Mouse (Mus musculus) lung, postnatal 36 days (tissue): ENCODE results near the gene E4f1.
A peak's percentile ranks its signal among the peaks of the same experiment; 100 is the strongest.

Experiments used
- DNase-seq: peaks from one replicate; pipeline ENCODE4 v3.0.0; 2022; ENCODE audit warnings: mixed read lengths

Gene E4f1

DNA sequence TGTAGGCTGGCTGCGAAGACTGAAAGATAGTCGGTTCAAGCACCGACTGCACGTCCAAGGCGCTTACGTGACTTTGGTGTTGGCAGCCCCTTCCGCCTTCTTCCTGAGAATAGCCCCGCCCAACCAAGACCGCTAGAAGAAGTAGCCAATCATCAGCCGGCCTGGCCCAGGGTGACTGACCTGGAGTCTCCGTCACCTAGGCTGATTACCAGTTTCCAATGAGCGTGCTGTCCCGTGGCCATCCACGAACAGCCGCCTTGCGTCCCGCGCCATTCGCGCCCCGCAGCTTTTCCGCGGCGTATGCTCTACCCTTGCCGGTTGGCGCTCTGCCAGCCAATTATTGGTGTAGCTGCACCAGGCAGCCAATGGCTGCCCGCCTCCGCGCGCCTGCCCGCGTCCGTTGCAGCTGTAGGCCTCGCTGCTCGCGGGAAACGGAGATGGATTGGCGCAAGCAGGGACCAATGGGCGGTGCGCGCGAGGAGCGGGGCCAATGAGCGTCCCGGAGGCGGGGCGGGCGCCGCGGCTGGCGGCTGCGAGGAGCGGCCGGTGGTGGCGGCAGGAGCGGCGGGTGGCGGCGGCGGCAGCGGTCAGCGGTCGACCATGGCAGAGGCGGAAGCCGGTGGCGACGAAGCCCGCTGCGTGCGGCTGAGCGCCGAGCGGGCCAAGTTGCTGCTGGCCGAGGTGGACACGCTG is at the start of gene E4f1, which contains the start of gene Pgp:
E4f1 (minus strand) TSS at position 404 of the 693 bp plus-strand sequence.
Pgp (plus strand) TSS at position 483 of the 693 bp plus-strand sequence.
- DNase-seq: peak; percentile 99

DNA sequence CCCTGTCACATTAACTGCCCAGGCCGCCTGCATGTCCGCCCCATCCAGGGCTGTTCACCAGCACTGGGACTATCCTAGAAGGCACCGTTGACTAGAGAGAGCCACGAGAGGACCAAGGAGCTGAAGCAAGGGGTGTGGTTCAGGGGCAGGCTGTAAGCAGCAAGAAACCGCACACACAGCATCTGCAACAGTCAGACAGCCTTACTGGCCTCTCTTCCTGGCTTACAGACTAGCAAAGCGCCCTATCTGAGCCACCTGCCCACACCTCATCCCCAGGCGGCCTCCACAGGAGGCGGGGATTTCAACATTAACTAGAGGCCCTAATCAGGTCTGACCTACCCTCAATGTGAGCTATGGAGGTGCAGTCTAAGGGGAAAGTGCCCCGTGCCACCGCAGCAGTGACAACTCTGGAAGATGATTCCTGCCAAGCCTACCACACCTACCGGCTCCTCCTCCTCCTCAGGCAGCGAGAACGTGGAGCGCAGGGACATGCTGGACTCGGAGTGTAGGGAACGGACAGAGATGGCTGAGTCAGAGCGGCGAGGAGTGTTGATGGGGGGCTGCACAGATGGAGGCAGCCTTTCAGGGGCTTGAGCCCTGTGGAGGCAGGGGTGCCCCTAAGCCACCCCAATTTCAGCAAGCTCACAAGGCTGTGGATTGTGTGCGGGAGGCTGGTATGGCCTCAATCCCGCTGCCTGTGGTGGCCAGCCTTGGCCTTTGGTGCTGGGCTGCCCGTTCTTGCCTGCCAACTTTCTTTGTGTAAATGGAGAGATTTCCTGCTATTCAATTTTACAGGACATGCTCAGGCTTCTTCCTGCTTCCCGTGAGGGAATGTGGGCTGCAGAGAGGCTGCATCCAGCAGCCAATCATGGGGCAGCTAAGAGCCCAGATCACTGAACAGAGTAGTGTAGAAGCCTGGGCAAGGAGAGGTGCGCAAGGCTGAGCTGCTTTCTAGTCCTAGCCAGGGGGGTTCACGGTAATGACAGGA is 44.5 kb upstream of the E4f1 start:
- peak; percentile 73 for DNase-seq

DNA sequence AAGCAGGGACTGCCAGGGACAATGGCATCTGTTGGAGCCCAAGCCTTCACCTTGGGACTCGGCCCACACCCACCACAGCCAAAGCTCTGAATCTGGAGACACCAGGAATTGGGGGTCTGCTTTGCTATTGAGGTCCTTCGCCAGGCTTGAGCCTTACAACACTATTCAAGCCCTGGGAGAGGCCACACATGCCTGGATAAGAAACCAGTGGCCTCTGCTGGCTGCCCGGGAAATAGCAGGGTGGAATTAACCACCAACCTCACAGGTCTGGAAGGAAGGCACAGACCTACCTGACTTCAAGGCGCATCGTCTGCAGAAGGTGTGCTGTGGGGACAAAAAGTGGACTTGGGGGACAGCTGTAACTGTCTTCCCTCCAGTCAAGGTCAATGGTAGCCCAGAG is 43.5 kb upstream of the E4f1 start:
- DNase-seq: peak; percentile 83

DNA sequence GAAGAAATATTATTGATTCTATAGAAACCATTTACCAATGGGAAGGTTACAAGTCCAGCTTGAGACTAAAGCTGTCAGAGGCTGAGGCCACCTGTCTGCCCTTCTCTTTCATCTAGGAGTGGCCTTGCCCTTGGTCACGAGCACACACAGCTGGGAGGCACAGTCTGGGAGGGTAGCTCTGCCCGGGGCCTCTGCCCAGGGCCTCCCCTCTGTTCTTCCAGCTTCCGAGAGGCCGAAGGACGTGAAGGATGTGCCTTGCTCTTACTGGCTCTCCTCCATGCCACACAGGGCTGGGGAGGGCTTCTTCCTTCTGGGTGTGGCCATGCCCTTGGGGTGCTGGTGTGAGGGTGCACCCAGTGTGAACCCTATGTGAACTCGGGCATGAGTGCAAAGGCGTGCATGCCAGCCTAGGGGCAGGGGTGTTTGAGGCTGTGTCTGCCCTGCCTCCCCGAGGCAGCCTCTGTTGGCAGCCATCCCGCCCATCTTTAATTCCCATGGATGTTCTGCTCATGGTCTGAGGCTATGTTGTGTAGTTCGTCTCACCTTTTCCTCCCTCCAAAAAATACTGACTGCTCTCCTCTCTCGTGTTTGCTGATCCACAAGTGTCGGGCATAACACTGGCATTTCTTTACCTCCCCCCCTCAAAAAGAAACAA is 37.8 kb upstream of the E4f1 start:
- DNase-seq: no peak

DNA sequence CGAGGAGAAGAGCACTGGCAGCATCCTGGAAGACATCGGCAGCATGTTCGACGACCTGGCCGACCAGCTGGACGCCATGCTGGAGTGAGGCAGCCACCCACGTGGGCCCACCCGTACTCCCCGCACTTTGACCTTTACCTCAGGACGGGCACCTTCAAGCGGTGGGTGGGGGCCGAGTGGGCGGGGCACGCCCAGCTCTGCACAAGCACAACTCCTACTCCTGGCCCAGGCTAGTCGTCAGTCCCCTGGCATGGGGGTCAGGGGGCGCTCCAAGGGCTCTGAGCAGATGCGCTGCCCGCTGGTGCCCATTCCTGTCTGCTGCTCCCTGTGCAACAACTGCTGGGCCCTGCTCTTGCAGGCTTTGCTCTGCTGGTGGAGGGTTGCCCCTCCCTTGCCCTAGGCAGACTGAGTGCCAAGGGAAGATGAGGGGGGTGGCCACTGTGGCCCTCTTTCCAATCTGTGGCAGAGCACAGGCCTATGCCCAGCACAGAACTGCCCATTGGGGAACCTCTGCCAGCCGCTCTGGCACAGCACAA is 37.1 kb upstream of the E4f1 start:
- no peak for DNase-seq

DNA sequence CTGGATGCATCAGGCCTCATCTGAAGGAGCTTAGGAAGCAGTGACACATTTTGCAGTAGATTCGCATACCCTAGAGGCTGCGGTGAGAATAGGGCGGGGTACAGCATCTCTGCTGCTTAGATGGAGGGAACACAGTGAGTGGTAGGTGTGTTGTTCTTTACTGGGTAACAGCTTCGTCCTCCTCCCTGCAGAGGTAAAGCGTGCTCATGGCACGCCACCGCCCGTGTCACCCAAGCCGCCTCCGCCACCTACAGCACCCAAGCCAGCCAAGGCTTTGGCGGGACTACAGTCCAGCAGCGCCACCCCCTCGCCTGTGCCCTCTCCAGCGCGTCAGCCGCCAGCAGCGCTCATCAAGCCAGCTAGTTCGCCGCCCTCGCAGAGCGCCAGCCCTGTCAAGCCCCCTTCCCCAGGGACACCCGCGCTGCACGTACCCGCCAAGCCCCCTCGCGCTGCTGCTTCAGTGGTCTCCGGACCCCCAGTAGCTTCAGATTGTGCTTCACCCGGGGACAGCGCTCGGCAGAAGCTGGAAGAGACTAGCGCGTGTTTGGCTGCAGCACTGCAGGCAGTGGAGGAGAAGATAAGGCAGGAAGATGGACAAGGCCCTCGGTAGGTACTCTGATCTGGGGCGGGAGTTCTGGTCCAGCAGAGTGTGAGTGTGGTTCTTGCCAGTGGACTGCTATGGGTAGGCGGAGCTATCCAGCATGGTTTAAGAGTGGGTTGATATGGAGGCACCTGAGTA is 36.4 kb upstream of the E4f1 start:
- DNase-seq: no peak

DNA sequence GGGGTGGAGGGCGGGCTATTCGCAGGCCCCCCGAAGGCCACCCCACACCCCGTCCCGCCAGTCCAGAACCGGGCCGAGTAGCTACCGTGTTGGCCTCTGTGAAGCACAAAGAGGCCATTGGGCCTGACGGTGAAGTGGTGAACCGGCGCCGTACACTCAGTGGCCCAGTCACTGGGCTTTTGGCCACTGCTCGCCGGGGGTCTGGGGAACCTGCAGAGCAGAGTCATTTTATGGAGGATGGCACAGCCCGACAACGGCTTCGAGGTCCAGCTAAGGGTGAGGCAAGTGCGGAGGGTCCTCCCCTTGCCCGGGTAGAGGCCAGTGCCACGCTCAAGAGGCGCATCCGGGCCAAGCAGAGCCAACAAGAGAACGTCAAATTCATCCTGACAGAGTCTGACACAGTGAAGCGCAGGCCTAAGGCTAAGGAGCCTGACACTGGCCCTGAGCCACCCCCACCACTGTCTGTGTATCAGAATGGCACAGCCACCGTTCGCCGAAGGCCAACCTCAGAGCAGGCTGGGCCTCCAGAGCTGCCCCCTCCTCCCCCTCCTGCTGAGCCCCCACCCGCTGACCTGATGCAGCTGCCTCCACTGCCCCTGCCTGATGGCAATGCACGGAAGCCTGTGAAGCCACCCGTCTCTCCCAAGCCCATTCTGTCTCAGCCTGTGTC is 35.3 kb upstream of the E4f1 start:
- no peak for DNase-seq

DNA sequence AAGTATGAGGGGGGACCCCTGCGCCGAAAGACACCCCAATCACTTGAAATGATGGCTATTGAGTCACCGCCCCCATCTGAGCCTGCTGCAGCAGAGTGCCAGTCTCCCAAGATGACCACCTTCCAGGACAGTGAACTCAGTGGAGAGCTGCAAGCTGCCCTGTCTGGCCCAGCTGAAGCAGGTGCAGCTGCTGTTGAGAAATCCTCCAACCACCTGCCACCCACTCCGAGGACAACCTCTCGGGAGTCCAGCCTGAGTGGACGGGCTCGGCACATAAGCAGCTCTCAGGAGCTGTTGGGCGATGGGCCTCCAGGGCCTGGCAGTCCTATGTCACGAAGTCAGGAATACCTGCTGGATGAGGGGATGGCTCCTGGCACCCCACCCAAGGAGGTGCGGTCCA is 34.0 kb upstream of the E4f1 start:
- no peak for DNase-seq

DNA sequence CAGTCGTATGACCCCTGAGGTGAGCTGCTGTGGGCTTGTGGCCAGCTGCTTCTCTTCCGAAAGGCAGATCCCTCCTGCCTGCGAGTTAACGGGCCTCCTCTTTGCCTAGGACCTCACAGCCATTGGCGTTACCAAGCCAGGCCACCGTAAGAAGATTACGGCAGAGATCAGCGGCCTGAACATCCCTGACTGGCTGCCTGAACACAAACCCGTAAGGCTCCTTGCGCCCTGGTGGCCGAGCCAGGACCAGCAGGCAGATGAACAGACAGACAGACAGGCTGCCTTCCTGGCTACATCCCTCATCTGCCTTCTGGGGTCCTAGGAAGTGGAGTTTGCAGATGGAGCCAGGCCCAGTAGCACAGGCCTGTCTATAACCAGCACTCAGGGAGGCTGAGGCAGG is 32.1 kb upstream of the E4f1 start:
- no peak for DNase-seq

DNA sequence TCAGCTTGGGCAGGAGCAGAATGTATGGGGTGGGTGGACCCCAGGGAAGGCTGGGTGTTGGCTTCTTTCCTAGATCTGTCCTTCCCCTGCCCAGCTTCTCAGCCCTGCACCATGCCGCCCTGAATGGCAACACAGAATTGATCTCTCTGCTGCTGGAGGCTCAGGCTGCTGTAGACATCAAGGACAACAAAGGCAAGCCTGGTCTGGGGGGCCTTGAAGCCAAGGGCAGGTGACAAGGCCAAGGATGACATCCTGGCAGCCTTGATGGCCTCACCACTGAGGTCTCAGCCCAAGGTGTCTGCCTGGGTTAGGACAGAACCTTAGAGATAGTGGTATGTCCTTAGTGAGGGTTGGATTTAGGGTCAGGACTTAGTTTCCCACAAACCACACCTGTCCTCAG is 25.9 kb upstream of the E4f1 start:
- no peak for DNase-seq

DNA sequence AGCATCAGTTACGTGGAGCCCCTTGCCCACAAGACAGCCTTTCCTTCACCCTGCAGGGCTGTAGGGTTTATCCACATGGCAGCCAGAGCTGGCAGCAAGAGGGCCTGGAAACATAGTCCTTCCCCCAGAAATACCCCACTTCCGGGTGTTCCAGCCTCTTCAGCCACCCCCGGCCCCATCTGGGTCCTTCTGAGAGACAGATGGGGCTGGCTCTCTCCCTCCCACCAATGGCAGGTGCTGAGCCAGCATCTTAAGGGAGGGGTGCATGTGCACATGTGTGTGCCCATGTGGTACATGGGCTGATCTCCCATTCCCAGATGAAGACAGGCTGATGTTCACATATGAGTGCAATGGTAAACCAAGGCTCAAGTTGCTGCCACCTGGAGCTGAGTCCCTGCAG is 25.3 kb upstream of the E4f1 start:
- DNase-seq: no peak

DNA sequence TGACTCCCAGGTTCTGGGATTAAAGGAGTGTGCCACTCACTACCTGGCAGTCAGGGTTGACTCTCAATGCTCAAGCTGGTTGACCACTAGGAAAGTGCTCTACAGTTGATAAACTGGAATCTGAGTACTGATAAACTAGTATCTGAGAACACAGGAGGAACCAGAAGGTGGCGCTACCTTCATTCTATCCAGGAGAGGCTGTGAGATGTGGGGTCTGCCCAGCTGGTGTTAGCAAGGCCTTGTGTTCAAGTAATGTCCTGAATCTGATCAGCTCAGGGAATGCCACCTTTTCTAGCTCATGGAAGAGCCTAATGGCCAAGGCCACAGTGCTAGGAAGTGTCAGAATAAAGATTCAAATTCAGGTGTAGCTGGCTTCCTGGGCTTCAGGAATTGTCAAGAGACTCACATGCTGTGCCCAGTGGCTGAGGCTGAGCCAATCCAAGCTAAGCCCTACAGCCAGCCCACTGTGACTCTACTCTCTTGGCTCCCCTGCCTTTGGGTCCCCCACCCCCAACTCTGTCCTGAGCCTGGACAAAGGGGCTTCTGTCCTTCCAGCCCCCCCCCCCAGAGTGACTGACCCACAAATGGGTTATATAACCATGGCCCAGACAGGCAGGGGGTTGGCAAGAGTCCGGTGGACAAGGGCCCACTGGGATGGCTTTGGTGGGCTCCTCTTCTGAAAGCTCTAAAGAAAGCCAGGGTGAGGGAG is 24.7 kb upstream of the E4f1 start:
- peak; percentile 81 for DNase-seq

DNA sequence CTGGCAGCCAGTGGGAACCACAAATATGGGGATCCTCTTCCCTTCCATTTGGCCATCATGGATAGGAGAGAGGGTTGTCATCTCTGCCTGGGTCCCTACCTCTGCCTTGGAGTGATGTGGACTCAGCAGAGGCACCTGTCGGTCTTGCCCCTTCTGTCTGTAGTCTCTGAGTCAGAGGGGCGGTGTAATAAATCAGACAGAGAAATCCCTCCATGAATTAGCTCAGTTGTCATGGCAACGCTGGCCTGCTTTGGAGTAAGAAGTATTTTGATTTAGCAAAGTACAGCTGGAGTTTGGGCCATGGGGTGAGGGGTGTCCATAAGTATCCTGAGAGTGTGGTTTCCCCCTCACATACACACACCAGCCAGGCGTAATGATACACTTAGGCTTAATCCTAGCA is 20.3 kb upstream of the E4f1 start:
- no peak for DNase-seq

DNA sequence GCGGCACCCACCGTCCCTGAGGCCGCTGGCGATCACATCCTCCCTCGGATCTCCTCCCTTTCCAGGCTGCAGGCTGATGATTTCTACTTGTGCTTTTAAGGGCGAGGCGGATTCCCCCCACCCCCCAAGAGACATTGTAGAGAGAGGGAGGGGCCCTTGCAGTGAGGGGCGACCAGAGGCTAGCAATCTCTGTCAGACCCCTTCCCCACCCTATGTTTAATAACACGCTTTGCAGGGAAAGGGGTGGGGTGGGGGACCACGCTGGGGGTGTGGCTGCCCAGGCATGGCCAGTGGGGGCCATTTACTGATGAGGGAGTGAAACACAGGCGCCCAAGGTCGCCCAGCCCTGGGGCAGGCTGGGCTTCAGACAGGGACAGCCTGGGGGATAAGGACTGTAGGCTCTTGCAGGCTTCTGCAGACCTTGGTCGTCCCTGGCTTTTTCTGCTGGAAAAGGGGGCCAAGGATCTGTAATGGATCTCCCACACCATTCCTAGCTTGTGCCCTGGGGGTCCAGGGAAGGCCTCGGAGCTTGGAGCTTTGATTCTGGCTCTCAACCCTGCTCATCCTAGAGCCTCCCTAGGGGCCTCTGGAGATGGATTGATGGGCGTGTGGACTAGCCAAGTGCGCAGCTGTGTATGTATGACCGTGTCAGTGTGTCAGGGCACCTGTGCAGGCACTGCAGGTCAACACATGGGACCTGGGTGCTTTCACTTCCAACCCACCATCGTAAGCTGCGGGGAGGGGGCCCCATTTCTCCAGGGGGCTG is 19.3 kb upstream of the E4f1 start:
- no peak for DNase-seq

DNA sequence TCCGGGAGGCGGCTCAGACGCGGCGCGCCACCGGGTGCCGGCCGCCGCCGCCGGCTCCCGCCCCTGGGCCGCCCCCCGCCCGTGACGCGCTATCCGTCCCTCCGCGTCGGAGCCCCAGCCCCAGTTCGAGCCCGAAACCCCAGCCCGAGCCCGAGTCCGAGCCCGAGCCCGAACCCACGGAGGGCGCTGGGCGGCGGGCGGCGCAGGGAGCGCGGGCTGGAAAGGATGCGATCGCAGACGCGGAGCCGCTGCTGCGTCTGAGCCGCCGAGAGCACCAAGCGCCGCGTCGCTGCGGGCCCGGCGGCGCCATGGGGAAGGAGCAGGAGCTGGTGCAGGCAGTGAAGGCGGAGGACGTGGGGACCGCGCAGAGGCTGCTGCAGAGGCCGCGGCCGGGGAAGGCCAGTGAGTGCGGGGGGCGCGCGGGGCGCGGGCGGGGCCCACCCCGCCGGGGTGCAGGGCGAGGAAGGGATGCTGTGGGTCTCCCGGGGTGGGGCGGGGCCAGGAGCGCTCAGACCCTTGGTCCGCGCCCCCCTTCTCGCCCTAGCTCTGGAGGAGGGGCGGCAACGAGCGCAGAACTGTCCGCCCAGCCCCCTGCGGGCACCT is 18.6 kb upstream of the E4f1 start:
- DNase-seq: no peak

DNA sequence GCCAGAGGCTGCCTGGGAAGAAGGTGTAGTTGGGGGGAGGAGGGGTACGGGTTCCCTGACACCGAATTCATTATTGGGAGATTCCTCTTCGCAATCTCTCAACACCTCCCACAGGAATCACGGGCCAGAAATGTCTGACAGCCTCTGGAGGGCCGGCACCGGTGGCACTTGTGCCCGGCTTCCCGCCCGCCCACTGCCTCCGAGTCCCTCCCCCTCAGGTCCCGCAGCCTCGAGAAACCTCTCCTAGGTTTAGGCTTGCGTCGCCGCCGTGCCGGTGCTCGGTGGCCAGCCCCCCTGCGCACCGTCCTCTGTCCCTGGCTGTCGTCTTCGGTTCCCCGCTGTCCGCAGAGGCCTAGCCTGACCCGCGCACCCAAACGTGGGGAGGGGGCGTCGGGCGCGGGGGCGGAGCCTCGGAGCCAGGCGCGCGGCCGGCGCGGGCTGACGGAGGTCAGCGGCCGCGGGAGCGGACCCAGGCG is 18.1 kb upstream of the E4f1 start, which contains the start of gene Caskin1:
Caskin1 (plus strand) TSS at position 416 of the 476 bp plus-strand sequence.
- DNase-seq: peak; percentile 22

DNA sequence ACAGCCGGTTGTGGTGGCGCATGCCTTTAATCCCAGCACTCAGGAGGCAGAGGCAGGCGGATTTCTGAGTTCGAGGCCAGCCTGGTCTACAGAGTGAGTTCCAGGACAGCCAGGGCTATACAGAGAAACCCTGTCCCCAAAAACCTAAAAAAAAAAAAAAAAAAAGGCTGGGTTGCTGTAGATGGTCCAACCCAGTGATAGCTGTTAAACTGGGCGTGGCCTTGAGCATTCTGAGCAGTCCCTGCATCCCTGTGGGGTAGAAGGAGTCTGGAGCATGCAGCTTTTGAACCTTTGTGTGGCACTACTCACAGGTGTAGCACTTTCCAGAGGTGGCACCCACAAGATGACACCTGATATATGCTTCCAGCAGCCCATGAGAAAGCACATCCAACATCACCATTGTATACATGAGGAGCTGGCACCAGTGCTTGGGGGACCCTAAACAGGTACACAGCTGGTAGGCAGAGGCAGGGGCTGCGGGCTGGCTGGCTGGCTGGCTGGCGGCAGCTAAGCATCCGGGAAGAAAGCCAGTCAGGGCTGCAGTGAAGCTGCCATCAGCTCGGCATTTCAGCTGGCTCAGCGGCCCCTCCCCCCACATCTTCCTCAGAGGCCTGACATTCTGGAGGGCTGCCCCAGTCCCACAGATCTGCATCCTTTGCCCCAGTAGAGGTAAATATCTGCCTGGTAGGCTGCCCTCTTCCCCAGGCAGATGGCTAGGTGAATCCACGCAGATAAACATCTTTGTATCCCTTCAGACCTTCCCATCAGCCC is 15.2 kb upstream of the E4f1 start:
- DNase-seq: no peak

DNA sequence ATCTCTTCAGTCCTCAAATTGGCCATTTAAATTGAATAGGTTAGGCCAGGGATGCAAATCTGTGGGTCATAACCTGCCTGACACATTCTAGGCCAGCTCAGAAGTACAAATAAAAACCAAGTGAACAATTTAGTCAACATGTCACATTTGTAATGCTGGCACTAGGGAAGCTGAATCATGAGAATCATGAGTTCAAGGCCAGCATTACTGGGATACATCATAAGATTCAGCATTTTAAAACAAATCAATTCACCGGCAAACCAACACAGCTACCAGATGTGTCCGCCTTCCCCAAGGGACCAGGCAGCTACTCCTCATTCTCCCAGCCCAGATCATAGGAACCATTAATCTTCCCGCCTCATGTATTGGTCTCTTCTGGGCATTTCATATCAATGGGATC is 13.4 kb upstream of the E4f1 start:
- DNase-seq: no peak
